Mouse (Mus musculus) thymus, adult 2 months (tissue): Measurements from ENCODE around the gene 4930402K13Rik.

Experiments
- CTCF ChIP-seq: fragments of 200-500 bp; IDR thresholded peaks from 2 replicates; pipeline ENCODE4 v1.5.1; 2012; ENCODE audit warnings: mild to moderate bottlenecking, control low read depth, low read length, moderate library complexity, borderline replicate concordance; ENCODE audit not compliant: control insufficient read depth, poor library complexity, insufficient read depth; ENCODE audit errors: extremely low read depth
- POLR2A ChIP-seq: fragments of 200-500 bp; IDR thresholded peaks from 2 replicates; pipeline ENCODE4 v1.6.1; 2012; ENCODE audit warnings: mild to moderate bottlenecking, low read length, control low read depth, moderate library complexity; ENCODE audit not compliant: control insufficient read depth, poor library complexity, insufficient read depth; ENCODE audit errors: extremely low read depth

- no peak for TF ChIP-seq CTCF
- TF ChIP-seq POLR2A, result no peak
Observed at GRCm38 (mm10) chrX:9128317-9128831, 24.0 kb downstream of the 4930402K13Rik start.
